Mouse (Mus musculus) CH12.LX (cell line): ENCODE measurements around the gene Mbtps1. TPM values are rescaled to one million over a fixed set of nuclear protein-coding genes. Genes with fewer than 3 reads are reported as not detected.

ENCODE experiments used
- DNase-seq: peaks from one replicate; pipeline ENCODE4 v3.0.0-alpha.2; 2013; ENCODE audit errors: extremely low read depth
- H3K27ac ChIP-seq: 2 replicates; pipeline ENCODE4 v1.5.1; 2012; ENCODE audit warnings: low read depth, mild to moderate bottlenecking, control low read depth, moderate library complexity; ENCODE audit not compliant: insufficient read depth
- H3K27me3 ChIP-seq: replicated peaks from 2 replicates; pipeline ENCODE3; 2012; ENCODE audit warnings: inconsistent platforms
- H3K36me3 ChIP-seq, 2 experiments: replicated peaks in 1 of 2; 2 replicates each; pipeline versions ENCODE3 to v1.6.1; 2012; ENCODE audit warnings: inconsistent platforms in 1 of 2, low read length in 1 of 2, mild to moderate bottlenecking in 1 of 2, mixed read lengths in 1 of 2, moderate library complexity in 1 of 2; ENCODE audit not compliant: control insufficient read depth in 1 of 2, insufficient read depth in 1 of 2
- H3K4me1 ChIP-seq, 2 experiments: 2 replicates each; pipeline ENCODE4 v1.6.1; 2012; ENCODE audit warnings: inconsistent platforms in 1 of 2, moderate library complexity in 1 of 2; ENCODE audit not compliant: insufficient read depth in 2 of 2, control insufficient read depth in 1 of 2
- H3K4me2 ChIP-seq: 2 replicates; pipeline ENCODE4 v1.6.1; 2012; ENCODE audit warnings: low read depth, mild to moderate bottlenecking, control low read depth; ENCODE audit not compliant: poor library complexity, insufficient read depth, severe bottlenecking
- H3K4me3 ChIP-seq, 3 experiments: fragments of 150-350 bp in 1 of 3; sonication (generic) in 1 of 3; replicated peaks in 1 of 3; 2 replicates each; pipeline versions ENCODE3 to v1.5.1; 2011 to 2012; ENCODE audit warnings: low read depth in 2 of 3, low read length in 2 of 3, mild to moderate bottlenecking in 2 of 3, moderate library complexity in 2 of 3, control low read depth in 1 of 3, improper control_type of control experiment in 1 of 3, inconsistent platforms in 1 of 3, mixed read lengths in 1 of 3; ENCODE audit not compliant: poor library complexity in 1 of 3
- H3K79me2 ChIP-seq: replicated peaks from 2 replicates; pipeline ENCODE4 v1.6.1; 2012; ENCODE audit warnings: mild to moderate bottlenecking, moderate library complexity; ENCODE audit not compliant: control insufficient read depth, poor library complexity, insufficient read depth, severe bottlenecking; ENCODE audit errors: extremely low read depth
- H3K9ac ChIP-seq: 2 replicates; pipeline ENCODE4 v1.6.1; 2012; ENCODE audit warnings: low read depth, mild to moderate bottlenecking, control low read depth, moderate library complexity; ENCODE audit not compliant: insufficient read depth
- H3K9me3 ChIP-seq: replicated peaks from 2 replicates; pipeline ENCODE3; 2012; ENCODE audit warnings: low read length, inconsistent platforms, mixed read lengths
- BHLHE40 ChIP-seq: IDR thresholded peaks from 2 replicates; pipeline ENCODE4 v1.6.1; 2011; ENCODE audit warnings: mild to moderate bottlenecking, low read depth, low read length, improper control_type of control experiment
- CHD1 ChIP-seq: IDR thresholded peaks from 2 replicates; pipeline ENCODE4 v1.6.1; 2012; ENCODE audit warnings: low read depth, low read length, improper control_type of control experiment, inconsistent platforms
- CHD2 ChIP-seq: IDR thresholded peaks from 2 replicates; pipeline ENCODE4 v1.6.1; 2011; ENCODE audit warnings: low read length, improper control_type of control experiment
- E2F4 ChIP-seq: IDR thresholded peaks from 2 replicates; pipeline ENCODE4 v1.6.1; 2011; ENCODE audit warnings: low read depth, low read length, improper control_type of control experiment; ENCODE audit not compliant: insufficient replicate concordance
- ELF1 ChIP-seq: IDR thresholded peaks from 2 replicates; pipeline ENCODE4 v1.6.1; 2014; ENCODE audit warnings: low read depth, mild to moderate bottlenecking, inconsistent platforms, low read length, improper control_type of control experiment
- EP300 ChIP-seq: IDR thresholded peaks from 2 replicates; pipeline ENCODE4 v1.6.1; 2011; ENCODE audit warnings: low read length, improper control_type of control experiment
- ETS1 ChIP-seq: conservative IDR thresholded peaks from 2 replicates; pipeline ENCODE4 v1.6.1; 2012; ENCODE audit warnings: low read depth, mild to moderate bottlenecking, inconsistent platforms, low read length, improper control_type of control experiment, moderate library complexity
- GABPA ChIP-seq: IDR thresholded peaks from 2 replicates; pipeline ENCODE4 v1.6.1; 2012; ENCODE audit warnings: low read depth, low read length, improper control_type of control experiment, inconsistent platforms; ENCODE audit not compliant: insufficient replicate concordance
- HCFC1 ChIP-seq: IDR thresholded peaks from 2 replicates; pipeline ENCODE4 v1.6.1; 2012; ENCODE audit warnings: low read depth, mild to moderate bottlenecking, inconsistent platforms, low read length, improper control_type of control experiment
- IRF4 ChIP-seq: IDR thresholded peaks from 2 replicates; pipeline ENCODE4 v1.6.1; 2014; ENCODE audit warnings: low read depth, mild to moderate bottlenecking, inconsistent platforms, low read length, improper control_type of control experiment
- JUN ChIP-seq: IDR thresholded peaks from 2 replicates; pipeline ENCODE4 v1.6.1; 2011; ENCODE audit warnings: low read depth, mild to moderate bottlenecking, low read length, improper control_type of control experiment, moderate library complexity; ENCODE audit not compliant: insufficient read depth
- JUND ChIP-seq: conservative IDR thresholded peaks from 2 replicates; pipeline ENCODE4 v1.6.1; 2011; ENCODE audit warnings: low read depth, low read length, improper control_type of control experiment
- KAT2A ChIP-seq: IDR thresholded peaks from 2 replicates; pipeline ENCODE4 v1.6.1; 2012; ENCODE audit warnings: low read length, improper control_type of control experiment, inconsistent platforms; ENCODE audit not compliant: insufficient replicate concordance
- MAFK ChIP-seq: IDR thresholded peaks from 2 replicates; pipeline ENCODE4 v1.6.1; 2011; ENCODE audit warnings: low read length, improper control_type of control experiment; ENCODE audit not compliant: insufficient replicate concordance
- MAX ChIP-seq: IDR thresholded peaks from 2 replicates; pipeline ENCODE4 v1.6.1; 2011; ENCODE audit warnings: low read length, improper control_type of control experiment
- MAZ ChIP-seq: IDR thresholded peaks from 2 replicates; pipeline ENCODE4 v1.6.1; 2012; ENCODE audit warnings: low read depth, mild to moderate bottlenecking, inconsistent platforms, low read length, improper control_type of control experiment, moderate library complexity
- MXI1 ChIP-seq: IDR thresholded peaks from 2 replicates; pipeline ENCODE4 v1.6.1; 2011; ENCODE audit warnings: mild to moderate bottlenecking, low read depth, low read length, improper control_type of control experiment
- MYC ChIP-seq: IDR thresholded peaks from 2 replicates; pipeline ENCODE4 v1.6.1; 2011; ENCODE audit warnings: low read depth, mild to moderate bottlenecking, improper control_type of control experiment, low read length
- NELFE ChIP-seq: IDR thresholded peaks from 2 replicates; pipeline ENCODE4 v1.6.1; 2011; ENCODE audit warnings: low read depth, low read length, improper control_type of control experiment
- NRF1 ChIP-seq: IDR thresholded peaks from 2 replicates; pipeline ENCODE4 v1.6.1; 2014; ENCODE audit warnings: low read depth, mild to moderate bottlenecking, inconsistent platforms, low read length, improper control_type of control experiment, moderate library complexity
- PAX5 ChIP-seq: IDR thresholded peaks from 2 replicates; pipeline ENCODE4 v1.6.1; 2012; ENCODE audit warnings: low read length, inconsistent platforms, mixed read lengths
- POLR2A ChIP-seq: IDR thresholded peaks from 2 replicates; pipeline ENCODE4 v1.6.1; 2011; ENCODE audit warnings: low read depth, mild to moderate bottlenecking, improper control_type of control experiment, low read length
- POLR2AphosphoS2 ChIP-seq: IDR thresholded peaks from 2 replicates; pipeline ENCODE4 v1.6.1; 2011; ENCODE audit warnings: low read depth, low read length, improper control_type of control experiment
- RAD21 ChIP-seq: IDR thresholded peaks from 2 replicates; pipeline ENCODE4 v1.6.1; 2011; ENCODE audit warnings: low read depth, mild to moderate bottlenecking, low read length, improper control_type of control experiment, moderate library complexity
- RCOR1 ChIP-seq: conservative IDR thresholded peaks from 2 replicates; pipeline ENCODE4 v1.6.1; 2012; ENCODE audit warnings: low read depth, mild to moderate bottlenecking, inconsistent platforms, low read length, improper control_type of control experiment
- SIN3A ChIP-seq: IDR thresholded peaks from 2 replicates; pipeline ENCODE4 v1.6.1; 2012; ENCODE audit warnings: low read length, improper control_type of control experiment, inconsistent platforms
- SMC3 ChIP-seq: IDR thresholded peaks from 2 replicates; pipeline ENCODE4 v1.6.1; 2011; ENCODE audit warnings: low read depth, low read length, improper control_type of control experiment
- TBP ChIP-seq: conservative IDR thresholded peaks from 2 replicates; pipeline ENCODE4 v1.6.1; 2011; ENCODE audit warnings: low read depth, low read length, improper control_type of control experiment
- TCF12 ChIP-seq: IDR thresholded peaks from 2 replicates; pipeline ENCODE4 v1.6.1; 2014; ENCODE audit warnings: low read depth, mild to moderate bottlenecking, inconsistent platforms, low read length, improper control_type of control experiment
- UBTF ChIP-seq: IDR thresholded peaks from 2 replicates; pipeline ENCODE4 v1.6.1; 2012; ENCODE audit warnings: low read depth, mild to moderate bottlenecking, inconsistent platforms, low read length, improper control_type of control experiment, moderate library complexity
- USF1 ChIP-seq: IDR thresholded peaks from 2 replicates; pipeline ENCODE4 v1.6.1; 2014; ENCODE audit warnings: low read depth, mild to moderate bottlenecking, inconsistent platforms, low read length, improper control_type of control experiment
- USF2 ChIP-seq: conservative IDR thresholded peaks from 2 replicates; pipeline ENCODE4 v1.6.1; 2011; ENCODE audit warnings: low read depth, low read length, improper control_type of control experiment
- ZC3H11A ChIP-seq: IDR thresholded peaks from 2 replicates; pipeline ENCODE4 v1.6.1; 2012; ENCODE audit warnings: low read depth, mild to moderate bottlenecking, inconsistent platforms, low read length, improper control_type of control experiment
- ZMIZ1 ChIP-seq: IDR thresholded peaks from 2 replicates; pipeline ENCODE4 v1.6.1; 2012; ENCODE audit warnings: low read depth, mild to moderate bottlenecking, inconsistent platforms, low read length, improper control_type of control experiment
- ZNF384 ChIP-seq: IDR thresholded peaks from 2 replicates; pipeline ENCODE4 v1.6.1; 2012; ENCODE audit warnings: low read depth, low read length, improper control_type of control experiment, inconsistent platforms
- dilution Hi-C: fragments of 300-500 bp; cut with MboI; formaldehyde crosslinking; loops from 2 replicates; pipeline ENCODE4 v1.14.3; 2020; ENCODE audit warnings: low sequenced_read_pairs; ENCODE audit not compliant: extremely low pct_unique_long_range_greater_than_20kb, extremely low pct_ligation_motif_present
- in situ Hi-C: fragments of 300-500 bp; cut with MboI; formaldehyde crosslinking; loops from 3 replicates; pipeline ENCODE4 v1.14.3; 2019; ENCODE audit warnings: low sequenced_read_pairs, low pct_ligation_motif_present, low pct_unique_long_range_greater_than_20kb, mixed read lengths
- polyA plus RNA-seq: library from polyadenylated mRNA; unstranded; fragments of >175 nt; gene quantifications from 2 replicates; pipeline ENCODE4 v1.2.1, GENCODE M21; 2012; ENCODE audit warnings: low read depth; ENCODE audit not compliant: insufficient read length
- total RNA-seq, 2 experiments: library from RNA; depleted of rRNA; stranded (reverse); fragments of 300-350 nt in 1 of 2; fragments of >200 nt in 1 of 2; gene quantifications; 2 replicates each; pipeline ENCODE4 v1.2.3; 2012 to 2014

Gene Mbtps1
- total and polyA plus RNA-seq, 3 experiments: 32.6 to 41.1 (median 40.7) TPM

DNA sequence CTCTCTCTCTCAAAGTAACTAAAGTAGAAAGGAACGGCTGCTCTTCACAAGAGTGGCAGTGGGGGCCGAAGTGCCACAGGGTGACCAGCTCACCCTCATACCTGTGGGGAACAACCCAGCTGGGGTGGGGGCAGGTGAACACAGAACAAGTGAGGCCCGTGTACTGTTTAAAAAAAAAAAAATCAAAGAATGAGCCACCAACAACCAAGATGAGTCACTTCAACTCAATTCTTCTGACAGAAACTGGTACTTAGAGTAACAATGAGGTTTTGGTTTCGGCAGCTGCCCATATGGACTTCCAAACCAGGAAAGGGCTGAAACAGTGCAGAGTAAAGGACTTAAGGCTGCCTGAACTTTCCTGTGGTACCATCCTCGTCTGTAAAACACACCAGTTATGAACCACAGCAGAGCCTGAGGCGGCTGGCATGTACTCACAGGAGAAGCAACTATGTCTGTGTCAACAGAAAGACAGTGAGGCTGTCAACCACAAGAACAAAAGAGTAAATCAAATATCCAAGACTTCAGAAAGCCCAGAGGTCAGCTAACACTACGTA lies 9.9 kb downstream of the Mbtps1 start (continued):
- TF ChIP-seq NRF1: no peak
- no peak for TF ChIP-seq SMC3
- TF ChIP-seq EP300: peak; percentile 97
- peak; percentile 92 for TF ChIP-seq SIN3A
- peak; percentile 84 for TF ChIP-seq JUND
- no peak for TF ChIP-seq PAX5
- TF ChIP-seq POLR2AphosphoS2: no peak
- no peak for TF ChIP-seq UBTF
- peak; percentile 90 for TF ChIP-seq JUN
- TF ChIP-seq MYC: 0 out of 2 replicates have a peak, but pooled peaks have one; percentile 41
- TF ChIP-seq E2F4: no peak
- no peak for TF ChIP-seq RAD21
- TF ChIP-seq, all 38 proteins: peak for 17

DNA sequence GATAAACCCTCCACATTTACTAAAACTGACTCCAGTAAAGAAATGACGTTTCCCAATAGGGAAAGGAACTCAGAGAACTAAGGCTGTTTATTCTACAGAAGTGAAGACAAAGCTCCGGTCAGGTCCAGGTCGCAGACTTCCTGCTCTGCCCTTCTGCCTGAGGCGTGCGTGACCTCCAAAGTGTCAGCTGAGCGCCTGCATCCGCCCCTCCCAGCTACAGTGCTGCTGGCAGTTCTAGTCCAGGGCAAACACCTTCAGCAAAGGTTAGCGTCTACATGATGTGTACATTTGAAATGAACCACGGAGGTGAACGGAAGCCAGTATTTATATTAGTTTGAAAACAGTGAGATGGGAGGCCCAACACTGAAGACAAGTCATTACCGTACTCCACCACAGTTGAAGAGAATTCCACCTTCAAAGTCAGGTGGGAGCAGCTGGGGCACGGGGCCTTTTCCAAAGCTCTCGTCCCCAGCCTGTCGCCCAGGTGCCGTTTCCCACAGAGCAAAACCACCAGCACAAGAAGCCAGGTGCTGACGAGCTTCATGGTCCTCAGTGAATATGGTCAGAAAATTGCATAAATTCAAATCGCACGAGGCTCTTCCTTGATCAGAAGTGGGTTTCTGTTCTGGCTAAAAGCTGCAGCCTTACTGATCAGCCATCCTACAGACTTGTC lies 11.4 kb downstream of the Mbtps1 start:
- dilution Hi-C loops: no loop called here
- no peak for DNase-seq
- peak overlapping the region; percentile 33; the same call in 1 of the 2 replicates for H3K4me2 ChIP-seq
- in situ Hi-C loops: no loop called here
- H3K4me3 ChIP-seq: no peak overlapping the region
- H3K9ac ChIP-seq: no peak overlapping the region
- no peaks in the 10 kb centered on the region for H3K9me3 ChIP-seq
- H3K79me2 ChIP-seq: peaks cover 54% of the 10 kb centered on the region
- no peaks in the 10 kb centered on the region for H3K27me3 ChIP-seq
- H3K36me3 ChIP-seq: peaks cover 35 to 90% of the 10 kb centered on the region in 2 experiments
- H3K4me1 ChIP-seq: peaks cover 21 to 41% of the 10 kb centered on the region in 2 experiments
- peak overlapping the region; percentile 44 for H3K27ac ChIP-seq
- TF ChIP-seq HCFC1 (no peak), PAX5 (no peak), MAZ (no peak), MXI1 (no peak), TCF12 (peak; percentile 62; the same call in 1 of the 2 replicates), MAX (no peak), ELF1 (no peak), USF2 (no peak), NRF1 (no peak), MAFK (no peak), JUN (no peak), SMC3 (no peak), KAT2A (no peak), IRF4 (peak; percentile 59), POLR2A (no peak), EP300 (peak; percentile 47; the same call in 1 of the 2 replicates), USF1 (no peak), RCOR1 (no peak), CHD2 (no peak), E2F4 (no peak), NELFE (no peak), SIN3A (peak; percentile 23; the same call in 1 of the 2 replicates), JUND (no peak), POLR2AphosphoS2 (no peak), ZMIZ1 (no peak), CHD1 (no peak), ZNF384 (no peak), RAD21 (no peak), ZC3H11A (no peak), BHLHE40 (peak; percentile 76), TBP (no peak), GABPA (no peak), ETS1 (0 out of 2 replicates have a peak, but pooled peaks have one; percentile 16)
